Mouse (Mus musculus): ENCODE measurements at regions not wholly inside any gene's neighbourhood (a gene's known extent, or its start where the extent isn't known, plus 50 kb on each side); places are given as distances from the start of the nearest gene placed in this dataset.

- peak; percentile 54 for DNase-seq (ENCODE audit: low read depth)
Observed at GRCm38 (mm10) chr14:120830389-120830835, 80.6 kb upstream of the Ipo5 start.

GRCm38 (mm10) chr14:120831397-120831796, 79.6 kb upstream of the Ipo5 start:
- no peak for DNase-seq (ENCODE audit: low read depth)

- peak; percentile 93 for DNase-seq (ENCODE audit: low read depth)
Observed at GRCm38 (mm10) chr14:120831847-120832613, 79.0 kb upstream of the Ipo5 start.

GRCm38 (mm10) chr14:120834821-120835220, 76.2 kb upstream of the Ipo5 start:
- peak; percentile 22 for DNase-seq (ENCODE audit: low read depth)

DNA sequence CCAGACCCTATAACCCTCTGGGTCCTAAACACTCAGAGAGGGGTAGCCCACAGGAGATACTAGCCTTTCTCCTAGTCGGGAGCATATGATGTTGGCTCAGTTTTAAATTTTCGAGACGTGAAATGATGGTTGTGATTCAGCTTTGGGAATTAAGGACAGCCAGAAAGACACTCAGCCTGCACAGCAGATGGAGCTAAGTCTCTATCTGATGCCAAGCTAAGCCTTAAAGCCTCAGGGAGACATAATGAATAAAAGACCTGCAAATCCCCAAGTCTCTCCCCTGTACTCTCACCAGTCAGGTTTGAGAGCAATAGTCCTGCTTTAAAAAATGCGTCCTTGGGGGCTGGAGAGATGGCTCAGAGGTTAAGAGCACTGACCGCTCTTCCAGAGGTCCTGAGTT, 75.3 kb upstream of the Ipo5 start:
- no peak for DNase-seq (ENCODE audit: low read depth)

DNA sequence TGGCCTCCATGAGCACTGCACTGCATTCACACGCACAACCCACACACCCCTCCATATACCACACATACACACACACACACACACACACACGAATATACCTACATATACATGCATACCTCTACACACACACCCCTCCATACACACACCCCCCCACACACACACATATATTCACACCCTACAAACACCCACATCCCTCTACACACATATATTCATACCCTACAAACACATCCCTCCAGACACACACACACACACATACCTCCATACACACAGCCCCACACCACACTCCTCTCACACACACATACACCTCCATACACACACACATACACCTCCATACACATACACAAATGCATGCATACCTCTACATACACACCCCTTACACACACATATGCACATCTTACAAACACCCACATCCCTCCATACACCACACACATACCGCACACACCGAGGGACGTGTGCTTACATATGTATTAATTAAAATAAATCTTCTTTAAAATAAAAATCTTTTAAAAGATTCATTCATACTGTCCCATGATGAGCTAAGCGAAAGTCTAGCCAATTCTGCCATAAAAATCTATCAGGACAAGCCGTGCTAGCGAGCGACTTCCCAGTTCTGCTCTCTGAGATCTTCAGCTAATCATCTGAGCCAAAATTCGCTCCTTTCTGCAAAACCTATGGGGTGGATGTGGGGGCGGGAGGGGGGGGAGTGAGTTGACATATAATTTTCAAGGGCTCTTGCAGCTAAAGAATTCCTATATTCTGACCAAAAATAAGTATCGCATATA, 74.3 kb upstream of the Ipo5 start:
- DNase-seq (ENCODE audit: low read depth): no peak

GRCm38 (mm10) chr14:120840900-120841299, 70.1 kb upstream of the Ipo5 start:
- DNase-seq (ENCODE audit: low read depth): peak; percentile 28

DNA sequence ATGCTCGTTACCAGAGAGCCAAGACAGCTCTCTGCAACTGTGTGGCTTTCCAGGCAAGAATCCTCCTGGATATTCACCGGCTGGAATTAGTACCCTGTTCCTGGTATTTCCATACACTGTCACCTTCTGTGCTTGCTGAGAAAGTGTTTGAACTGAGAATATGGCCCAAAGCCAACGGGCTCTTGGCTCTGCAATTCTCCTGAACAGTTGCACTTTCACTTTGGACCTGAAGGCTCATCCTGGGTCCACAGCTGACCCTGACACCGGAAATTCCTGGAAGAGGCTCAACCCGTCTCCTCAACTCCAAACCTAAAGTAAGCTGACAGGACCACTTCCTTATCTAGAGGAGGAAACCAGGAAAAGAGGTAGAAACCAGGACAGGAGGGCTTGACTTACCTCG, 69.7 kb upstream of the Ipo5 start:
- DNase-seq (ENCODE audit: low read depth): peak; percentile 24

GRCm38 (mm10) chr14:120845172-120845571, 65.9 kb upstream of the Ipo5 start:
- DNase-seq (ENCODE audit: low read depth): no peak

DNA sequence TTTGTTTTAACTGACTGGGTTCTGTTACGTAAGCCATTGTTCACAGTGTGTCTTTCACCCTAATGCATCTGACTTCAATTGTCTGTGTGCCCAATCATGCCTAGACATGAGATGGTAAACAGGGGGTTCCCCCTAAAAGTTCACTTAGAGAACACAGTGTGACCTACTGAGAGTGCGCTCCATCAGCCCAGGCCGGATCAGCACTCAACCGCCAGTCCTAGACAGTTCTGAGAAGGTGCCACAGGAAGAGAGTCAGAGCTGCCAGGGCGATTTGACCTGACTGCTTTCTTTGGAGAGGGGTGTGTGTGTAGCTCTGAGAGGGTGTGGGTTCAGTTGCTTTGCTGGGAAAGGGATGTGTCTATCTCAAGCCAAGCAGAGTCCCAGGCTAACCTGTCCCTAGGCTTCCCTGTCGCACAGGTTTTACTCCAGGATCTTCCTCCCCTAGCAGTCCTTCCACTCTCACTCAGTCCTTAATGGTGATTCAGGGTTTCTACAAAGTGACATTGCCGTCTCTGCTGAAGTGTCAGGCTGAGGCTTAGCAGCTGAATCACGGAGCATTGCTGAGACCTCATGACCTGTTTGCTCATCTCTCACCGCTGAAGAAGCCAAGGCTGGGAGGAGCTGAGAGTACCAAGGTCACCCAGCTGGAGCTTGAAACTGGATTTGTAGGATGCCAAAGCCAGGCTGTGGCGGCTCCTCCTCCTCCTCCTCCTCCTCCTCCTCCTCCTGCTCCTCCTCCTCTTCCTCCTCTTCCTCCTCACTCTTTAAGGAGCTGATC, 64.8 kb upstream of the Ipo5 start:
- DNase-seq (ENCODE audit: low read depth): no peak

- DNase-seq (ENCODE audit: low read depth): no peak
Observed at GRCm38 (mm10) chr14:120847006-120847405, 64.0 kb upstream of the Ipo5 start.

DNA sequence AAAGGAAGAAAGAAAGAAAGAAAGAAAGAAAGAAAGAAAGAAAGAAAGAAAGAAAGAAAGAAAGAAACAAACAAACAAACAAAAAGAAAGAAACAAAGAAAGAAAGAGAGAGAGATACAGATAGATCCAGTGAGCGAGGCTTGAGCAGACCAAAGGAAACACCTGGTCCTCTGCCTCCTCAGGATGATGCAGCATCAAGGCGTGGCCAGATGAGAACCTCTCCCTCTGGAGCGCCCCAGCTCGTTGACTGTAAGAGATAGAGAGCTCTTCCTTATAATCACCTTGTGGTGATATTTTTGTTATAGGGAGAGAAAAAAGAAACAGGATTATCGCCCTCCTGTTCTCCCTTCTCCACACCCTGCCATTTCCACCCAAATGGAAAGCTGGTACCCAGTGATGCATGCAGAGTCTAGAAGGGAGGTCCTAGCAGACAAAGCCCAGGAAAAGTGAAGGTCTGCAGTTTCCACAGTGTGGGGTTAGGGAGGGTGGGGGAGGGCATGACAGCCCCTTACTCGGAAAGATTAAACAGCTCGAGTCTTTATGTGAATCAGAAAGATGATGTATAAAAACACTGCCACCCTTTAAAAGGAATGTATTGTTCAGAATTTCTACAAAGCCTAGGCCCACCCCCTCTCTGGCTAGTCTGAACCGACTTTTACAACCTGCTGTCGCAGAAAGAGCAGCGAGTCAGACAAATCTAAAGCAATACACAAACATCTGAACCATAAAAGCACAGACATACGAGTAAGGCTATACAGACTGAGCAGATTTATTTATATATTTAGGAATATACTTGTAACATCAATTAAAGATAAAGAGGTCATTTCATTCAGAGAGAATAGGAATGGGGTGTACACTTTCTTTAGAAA, 62.7 kb upstream of the Ipo5 start:
- no peak for DNase-seq (ENCODE audit: low read depth)

DNA sequence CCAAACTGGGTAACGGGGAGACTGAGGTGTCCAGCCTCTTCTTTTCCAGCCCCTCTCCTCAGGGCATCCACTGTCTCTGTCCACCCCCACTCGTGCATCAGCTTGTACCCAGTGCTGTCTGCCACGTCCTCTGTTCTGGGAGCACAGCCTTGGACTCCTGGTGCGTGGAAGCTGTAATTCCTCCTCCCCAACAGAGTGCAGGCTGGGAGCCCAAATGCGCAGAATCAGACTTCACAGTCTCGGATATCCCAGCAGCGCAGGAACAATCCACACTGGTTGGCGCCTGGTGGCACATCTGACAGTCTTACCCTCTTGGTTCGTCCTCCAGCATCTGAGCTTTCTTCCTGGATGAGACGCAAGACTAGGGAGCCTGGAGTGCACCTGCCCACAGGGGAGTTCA, 61.9 kb upstream of the Ipo5 start:
- no peak for DNase-seq (ENCODE audit: low read depth)

GRCm38 (mm10) chr14:120853643-120854042, 57.4 kb upstream of the Ipo5 start:
- DNase-seq (ENCODE audit: low read depth): no peak

- DNase-seq (ENCODE audit: low read depth): no peak
Observed at GRCm38 (mm10) chr14:120854559-120854958, 56.5 kb upstream of the Ipo5 start.

DNA sequence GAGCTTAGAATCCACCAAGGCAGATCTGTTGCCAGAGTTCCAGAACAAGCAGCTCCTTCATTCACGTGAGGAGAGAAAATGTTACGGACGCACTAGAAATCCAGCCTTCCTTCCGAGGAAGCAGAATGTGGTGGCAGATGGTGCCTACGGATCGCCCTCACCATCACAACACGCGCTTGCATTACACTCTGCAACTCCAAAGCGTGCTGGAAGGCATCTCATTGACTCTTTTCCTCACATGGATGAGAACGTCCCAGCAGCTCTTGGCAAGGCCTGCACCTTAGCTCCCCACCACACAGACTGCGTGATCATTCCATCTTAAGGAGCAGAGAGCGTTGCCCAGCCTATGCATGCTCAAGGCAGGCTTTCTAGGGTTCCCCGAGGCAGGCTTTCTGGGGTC, 55.8 kb upstream of the Ipo5 start:
- no peak for DNase-seq (ENCODE audit: low read depth)
